Mouse (Mus musculus) lung, postnatal 0 days (tissue): ENCODE measurements around the gene 4930535I16Rik.

Experiments used
- CTCF ChIP-seq: IDR thresholded peaks from 2 replicates; pipeline ENCODE4 v1.5.1; 2016; ENCODE audit warnings: antibody characterized with exemption, mild to moderate bottlenecking
- EP300 ChIP-seq: IDR thresholded peaks from 2 replicates; pipeline ENCODE4 v1.6.1; 2016; ENCODE audit warnings: antibody characterized with exemption, mild to moderate bottlenecking, control low read depth

GRCm38 (mm10) chr4:123903432-123903831 lies 14.4 kb downstream of the 4930535I16Rik start:
- TF ChIP-seq CTCF (peak; percentile 14; the same call in 1 of the 2 replicates), EP300 (no peak)
